ENCODE assay signal across 13 mouse cellular contexts in genomic region chr2:170258367-170258766, GRCm38 (mm10).
DNase-seq lines count a peak whose midpoint lies in the region; ATAC-seq and TF ChIP-seq lines count a peak whose summit lies in the region.
"Had no signal": no experiment of that assay in that cellular context is flagged by ENCODE, and none has a peak within 500 bp of the region (broad histone marks: within the 10 kb centered on the region; RNA-seq: fewer than 3 reads in every experiment).

No protein-coding gene starts in this region.

- ATAC-seq in liver, embryonic 12.5 days, result no peak
- ATAC-seq in kidney, postnatal 0 days (replicated peaks; ENCODE audit: low FRiP score, low read depth), result no peak
- ATAC-seq: forebrain, embryonic 15.5 days had no signal

- no peak overlapping the region for H3K27ac ChIP-seq in liver, embryonic 12.5 days
- H3K27ac ChIP-seq in kidney, postnatal 0 days, result no peak overlapping the region; the same call in 1 of the 2 replicates
- H3K27ac ChIP-seq: embryonic facial prominence, embryonic 15.5 days; forebrain, embryonic 15.5 days; lung, embryonic 15.5 days; neural tube, embryonic 15.5 days had no signal

- DNase-seq in liver (peak; percentile 28), adipocyte (ENCODE audit: low spot score) (no peak)
- peak; percentile 53 for DNase-seq in heart, adult 8-10 months (ENCODE audit: low spot score)
- DNase-seq in kidney, postnatal 0 days (ENCODE audit: low spot score), result peak; percentile 58
- DNase-seq in lung, postnatal 4 days, result peak; percentile 52 to 71
- no peak for DNase-seq in cerebellum, adult 9-11 months
- DNase-seq: cerebellum, postnatal 14 days; right cerebral cortex, postnatal 14 days had no signal

- H3K4me2 ChIP-seq in liver, embryonic 12.5 days, result no peak overlapping the region
- no peak overlapping the region for H3K4me2 ChIP-seq in kidney, postnatal 0 days (ENCODE audit: low read length)
- H3K4me2 ChIP-seq: embryonic facial prominence, embryonic 15.5 days; forebrain, embryonic 15.5 days; lung, embryonic 15.5 days; neural tube, embryonic 15.5 days had no signal

- H3K36me3 ChIP-seq in liver, embryonic 12.5 days, result no peaks in the 10 kb centered on the region
- no peaks in the 10 kb centered on the region for H3K36me3 ChIP-seq in kidney, postnatal 0 days (ENCODE audit: insufficient read depth, low read length)
- H3K36me3 ChIP-seq: embryonic facial prominence, embryonic 15.5 days; forebrain, embryonic 15.5 days; lung, embryonic 15.5 days; neural tube, embryonic 15.5 days had no signal

- H3K9me3 ChIP-seq in liver, embryonic 12.5 days (replicated peaks), result no peaks in the 10 kb centered on the region
- no peaks in the 10 kb centered on the region for H3K9me3 ChIP-seq in kidney, postnatal 0 days (replicated peaks; ENCODE audit: low read length)
- H3K9me3 ChIP-seq: embryonic facial prominence, embryonic 15.5 days; forebrain, embryonic 15.5 days; lung, embryonic 15.5 days; neural tube, embryonic 15.5 days had no signal

- 0 out of 2 replicates have a peak, but pooled peaks cover 4% of the 10 kb centered on the region for H3K4me1 ChIP-seq in liver, embryonic 12.5 days
- H3K4me1 ChIP-seq in kidney, postnatal 0 days (replicated peaks; ENCODE audit: insufficient read depth, low read length), result no peaks in the 10 kb centered on the region; the same call in 1 of the 2 replicates
- H3K4me1 ChIP-seq: embryonic facial prominence, embryonic 15.5 days; forebrain, embryonic 15.5 days; neural tube, embryonic 15.5 days had no signal

- no peak overlapping the region for H3K9ac ChIP-seq in liver, embryonic 12.5 days
- H3K9ac ChIP-seq in kidney, postnatal 0 days (ENCODE audit: low read depth, low read length), result no peak overlapping the region
- H3K9ac ChIP-seq: embryonic facial prominence, embryonic 15.5 days; forebrain, embryonic 15.5 days; lung, embryonic 15.5 days; neural tube, embryonic 15.5 days had no signal

- WGBS in liver, embryonic 12.5 days (ENCODE audit: insufficient replicate concordance), result 41% methylated on average over 13 of the region's 13 CpGs
- WGBS in kidney, postnatal 0 days, result 52% methylated on average over 12 of the region's 13 CpGs

- no peaks in the 10 kb centered on the region for H3K27me3 ChIP-seq in liver, embryonic 12.5 days (replicated peaks)
- no peaks in the 10 kb centered on the region for H3K27me3 ChIP-seq in kidney, postnatal 0 days (ENCODE audit: insufficient read depth, low read length)
- H3K27me3 ChIP-seq: embryonic facial prominence, embryonic 15.5 days; forebrain, embryonic 15.5 days; lung, embryonic 15.5 days; neural tube, embryonic 15.5 days had no signal

- TF ChIP-seq CTCF in kidney, postnatal 0 days (IDR thresholded peaks at IDR 0.05; ENCODE audit: low read depth), result no peak

- no peak overlapping the region for H3K4me3 ChIP-seq in liver, embryonic 12.5 days
- no peak overlapping the region for H3K4me3 ChIP-seq in kidney, postnatal 0 days (replicated peaks; ENCODE audit: low read depth, low read length)
- H3K4me3 ChIP-seq: embryonic facial prominence, embryonic 15.5 days; forebrain, embryonic 15.5 days; lung, embryonic 15.5 days; neural tube, embryonic 15.5 days had no signal

Comparison
In these comparisons a context has a peak if more than half of its experiments do, and no peak if none do; other contexts are left out.
1. DNase-seq: peak in liver (single experiment), heart, adult 8-10 months (single experiment), kidney, postnatal 0 days (single experiment) and lung, postnatal 4 days (2 of 2); none in cerebellum, adult 9-11 months (single experiment) and adipocyte (single experiment).